21 mouse cellular contexts compared by ENCODE assay signal in genomic region chr11:77652484-77652883, GRCm38 (mm10). TPM values are rescaled to one million over a fixed set of nuclear protein-coding genes. Genes with fewer than 3 reads are reported as not detected.
DNase-seq lines count a peak whose midpoint lies in the region; TF ChIP-seq lines count a peak whose summit lies in the region.
"Had no signal": no experiment of that assay in that cellular context is flagged by ENCODE, and none has a peak within 500 bp of the region (broad histone marks: within the 10 kb centered on the region; RNA-seq: fewer than 3 reads in every experiment).

No protein-coding gene starts in this region.

- dilution Hi-C loops in CH12.LX (cut with MboI; ENCODE audit: extremely low pct_ligation_motif_present, extremely low pct_unique_long_range_greater_than_20kb, low sequenced_read_pairs), result no loop called here

- H3K27ac ChIP-seq in CH12.LX (ENCODE audit: insufficient read depth, low read depth) (no peak overlapping the region), ES-E14 (ENCODE audit: insufficient read depth, low read depth, low read length, poor library complexity, severe bottlenecking) (no peak overlapping the region; the same call in 1 of the 2 replicates), MEL (ENCODE audit: control insufficient read depth, low read depth, low read length) (no peak overlapping the region)

- H3K4me1 ChIP-seq in CH12.LX (ENCODE audit: control insufficient read depth in 1 of 2, insufficient read depth in 2 of 2), result peaks cover 0 to 10% of the 10 kb centered on the region in 2 experiments; a peak in 2 of 4 replicates
- H3K4me1 ChIP-seq in ES-E14 (ENCODE audit: control insufficient read depth in 2 of 2, insufficient read depth in 2 of 2, low read length in 2 of 2, poor library complexity in 1 of 2), result no peaks in the 10 kb centered on the region; a peak in 1 of 4 replicates
- H3K4me1 ChIP-seq in MEL (ENCODE audit: control insufficient read depth in 1 of 2, insufficient read depth in 2 of 2, low read length in 2 of 2), result no peaks in the 10 kb centered on the region

- TF ChIP-seq CTCF in CH12.LX (conservative IDR thresholded peaks at IDR 0.05 in 1 of 2, IDR thresholded peaks at IDR 0.05 in 1 of 2; ENCODE audit: low read depth in 2 of 2, low read length in 2 of 2) (no peak), MEL (IDR thresholded peaks at IDR 0.05 in 2 of 3, conservative IDR thresholded peaks at IDR 0.05 in 1 of 3; ENCODE audit: control insufficient read depth in 1 of 3, insufficient read depth in 1 of 3, low read depth in 2 of 3, low read length in 3 of 3, poor library complexity in 1 of 3, severe bottlenecking in 1 of 3) (no peak)

- no peaks in the 10 kb centered on the region for H3K9me3 ChIP-seq in CH12.LX (replicated peaks; ENCODE audit: low read length)
- H3K9me3 ChIP-seq in ES-E14 (ENCODE audit: control insufficient read depth, insufficient read depth, low read depth, low read length), result no peaks in the 10 kb centered on the region
- no peaks in the 10 kb centered on the region for H3K9me3 ChIP-seq in MEL (replicated peaks; ENCODE audit: insufficient read depth, low read length)

- no peaks in the 10 kb centered on the region for H3K36me3 ChIP-seq in CH12.LX (replicated peaks in 1 of 2; ENCODE audit: control insufficient read depth in 1 of 2, insufficient read depth in 1 of 2, low read length in 1 of 2)
- H3K36me3 ChIP-seq in ES-E14 (ENCODE audit: control insufficient read depth, insufficient read depth, low read length, poor library complexity, severe bottlenecking), result no peaks in the 10 kb centered on the region
- H3K36me3 ChIP-seq in MEL (ENCODE audit: control insufficient read depth in 1 of 2, insufficient read depth in 2 of 2, low read length in 2 of 2), result no peaks in the 10 kb centered on the region
- H3K36me3 ChIP-seq: G1E had no signal

- TF ChIP-seq RAD21 in CH12.LX (IDR thresholded peaks at IDR 0.05; ENCODE audit: low read depth, low read length), result no peak
- TF ChIP-seq RAD21 in MEL (IDR thresholded peaks at IDR 0.05; ENCODE audit: low read depth, low read length), result no peak

- no peak for TF ChIP-seq EP300 in CH12.LX (IDR thresholded peaks at IDR 0.05; ENCODE audit: low read length)
- no peak for TF ChIP-seq EP300 in MEL (IDR thresholded peaks at IDR 0.05; ENCODE audit: low read depth in 1 of 2, low read length in 2 of 2)

- no peak overlapping the region for H3K4me2 ChIP-seq in CH12.LX (ENCODE audit: insufficient read depth, low read depth, poor library complexity, severe bottlenecking)

- H3K79me2 ChIP-seq in CH12.LX (replicated peaks; ENCODE audit: control insufficient read depth, extremely low read depth, insufficient read depth, poor library complexity, severe bottlenecking) (no peaks in the 10 kb centered on the region), MEL (ENCODE audit: control insufficient read depth, insufficient read depth, low read length, poor library complexity) (no peaks in the 10 kb centered on the region)

- H3K9ac ChIP-seq in CH12.LX (ENCODE audit: insufficient read depth, low read depth) (no peak overlapping the region), ES-E14 (ENCODE audit: insufficient read depth, low read depth, low read length, poor library complexity, severe bottlenecking) (no peak overlapping the region), MEL (ENCODE audit: control insufficient read depth, low read depth, low read length, poor library complexity, severe bottlenecking) (no peak overlapping the region)

- H3K27me3 ChIP-seq in CH12.LX (replicated peaks), result no peaks in the 10 kb centered on the region
- H3K27me3 ChIP-seq in MEL (ENCODE audit: control insufficient read depth in 1 of 2, insufficient read depth in 2 of 2, low read length in 2 of 2), result no peaks in the 10 kb centered on the region; a peak in 1 of 4 replicates
- H3K27me3 ChIP-seq: Patski had no signal

- no peak overlapping the region for H3K4me3 ChIP-seq in CH12.LX (replicated peaks in 1 of 3; ENCODE audit: low read depth in 2 of 3, low read length in 2 of 3, poor library complexity in 1 of 3)
- no peak overlapping the region for H3K4me3 ChIP-seq in ES-E14 (ENCODE audit: insufficient read depth in 1 of 2, low read depth in 1 of 2, low read length in 2 of 2, poor library complexity in 1 of 2, severe bottlenecking in 1 of 2)
- H3K4me3 ChIP-seq in MEL (ENCODE audit: control insufficient read depth in 1 of 2, insufficient read depth in 1 of 2, low read depth in 2 of 2, low read length in 2 of 2), result no peak overlapping the region

- DNase-seq in CH12.LX (ENCODE audit: extremely low read depth) (no peak), ES-E14 (ENCODE audit: low read depth, low spot score) (no peak), MEL (ENCODE audit: low read depth, low spot score) (no peak)
- DNase-seq in gastrocnemius, adult 18-20 months (ENCODE audit: low spot score), result no peak
- DNase-seq in kidney, postnatal 4 days, result no peak
- no peak for DNase-seq in layer of hippocampus, adult 11-12 months (ENCODE audit: low spot score)
- DNase-seq: adrenal gland, adult 2 months; adrenal gland, adult 8-10 months; adrenal gland, postnatal 10 days; adrenal gland, postnatal 14 days; adrenal gland, postnatal 25 days; adrenal gland, postnatal 36 days; B cell, adult 2 months; cerebellum, adult 11 months; cerebellum, adult 11-12 months; cerebellum, adult 18-20 months; cerebellum, adult 2 months; cerebellum, adult 8-10 months; cerebellum, adult 9-10 months had no signal

- in situ Hi-C loops in CH12.LX (cut with MboI; ENCODE audit: low pct_ligation_motif_present, low pct_unique_long_range_greater_than_20kb, low sequenced_read_pairs), result no loop called here
- in situ Hi-C loops in ES-E14 (cut with MboI; ENCODE audit: low sequenced_read_pairs in 2 of 2, unreplicated experiment in 2 of 2), result no loop called here

- TF ChIP-seq POLR2A in CH12.LX (IDR thresholded peaks at IDR 0.05; ENCODE audit: low read depth, low read length), result no peak
- TF ChIP-seq POLR2A in MEL (IDR thresholded peaks at IDR 0.05; ENCODE audit: control insufficient read depth in 1 of 2, insufficient read depth in 1 of 2, low read depth in 1 of 2, low read length in 2 of 2, poor library complexity in 1 of 2), result no peak

TF ChIP-seq in CH12.LX, 34 proteins besides CTCF, POLR2A, EP300 and RAD21:
- TF ChIP-seq MAFK (IDR thresholded peaks at IDR 0.05; ENCODE audit: insufficient replicate concordance, low read length), result no peak
- no peak for TF ChIP-seq ETS1 (conservative IDR thresholded peaks at IDR 0.05; ENCODE audit: low read depth, low read length)
- peak; percentile 50 for TF ChIP-seq ZNF384 (IDR thresholded peaks at IDR 0.05; ENCODE audit: low read depth, low read length)

TF ChIP-seq in ES-E14, 5 proteins besides CTCF, POLR2A, EP300 and RAD21:
- TF ChIP-seq CHD2 (IDR thresholded peaks at IDR 0.05; ENCODE audit: low read depth, low read length), result no peak
- peak; percentile 92 for TF ChIP-seq ZNF384 (IDR thresholded peaks at IDR 0.05; ENCODE audit: low read depth, low read length)

TF ChIP-seq in MEL, 35 proteins besides CTCF, POLR2A, EP300 and RAD21:
- peak; percentile 78 for TF ChIP-seq ZNF384 (IDR thresholded peaks at IDR 0.05; ENCODE audit: low read depth, low read length)
- TF ChIP-seq RCOR1 (IDR thresholded peaks at IDR 0.05; ENCODE audit: low read depth, low read length), result no peak

RNA-seq across cellular contexts. Expression of gene Nufip2, which starts 33.5 kb away (rescaled TPM):
- total RNA-seq in CH12.LX (2012; rRNA removed) (29.6 and 48.6 TPM in 2 replicates), CH12.LX (2014; rRNA removed) (53.6 and 55.6 TPM in 2 replicates), ES-E14 (2012; rRNA removed) (153 and 165 TPM in 2 replicates), MEL (2012; rRNA removed) (47.8 and 50.5 TPM in 2 replicates)
- polyA plus RNA-seq in CH12.LX (2012; ENCODE audit: insufficient read length, low read depth) (38.8 and 41.2 TPM in 2 replicates), MEL (2012; ENCODE audit: insufficient read depth in 1 of 2, insufficient read length in 2 of 2, low read depth in 1 of 2, low replicate concordance in 2 of 2, missing spikeins in 1 of 2) (10 to 100 TPM; 24.7 to 56.1 TPM)
- 10 to 100 TPM; 32.4 to 40.8 TPM for total RNA-seq in gastrocnemius, adult 18-20 months (2021)

RNA-seq across cellular contexts. Expression of gene Taok1, which starts 44.9 kb away (rescaled TPM):
- total RNA-seq in CH12.LX (2012; rRNA removed) (8.9 and 10.9 TPM in 2 replicates), CH12.LX (2014; rRNA removed) (13.7 and 15.7 TPM in 2 replicates), ES-E14 (2012; rRNA removed) (48.4 and 60.8 TPM in 2 replicates), MEL (2012; rRNA removed) (15.9 and 16.1 TPM in 2 replicates)
- polyA plus RNA-seq in CH12.LX (2012; ENCODE audit: insufficient read length, low read depth) (9.7 and 11.6 TPM in 2 replicates), MEL (2012; ENCODE audit: insufficient read depth in 1 of 2, insufficient read length in 2 of 2, low read depth in 1 of 2, low replicate concordance in 2 of 2, missing spikeins in 1 of 2) (10 to 100 TPM in 1 of 2 experiments, 1 to 10 TPM in 1; 7.9 to 31.0 TPM)
- total RNA-seq in gastrocnemius, adult 18-20 months (2021), result 10 to 100 TPM; 37.1 to 41.8 TPM

Comparison
In these comparisons a context has a peak if more than half of its experiments do, and no peak if none do; other contexts are left out.
1. Of the 35 proteins assayed by ChIP-seq in both MEL and CH12.LX: peak only in MEL: none; only in CH12.LX: none; in both: ZNF384; in neither: 34.